Mouse (Mus musculus): Measurements from ENCODE around the gene Ece1. TPM values are rescaled to one million over a fixed set of nuclear protein-coding genes. Genes with fewer than 3 reads are reported as not detected.

Ece1 gene
- polyA plus RNA-seq (2014; fragmentation: Illumina TruSeq; extraction: RNeasy Lipid Tissue Mini Kit (QIAGEN cat#74804); ENCODE audit: insufficient read depth, low read depth, low replicate concordance): 87.1 TPM

DNA sequence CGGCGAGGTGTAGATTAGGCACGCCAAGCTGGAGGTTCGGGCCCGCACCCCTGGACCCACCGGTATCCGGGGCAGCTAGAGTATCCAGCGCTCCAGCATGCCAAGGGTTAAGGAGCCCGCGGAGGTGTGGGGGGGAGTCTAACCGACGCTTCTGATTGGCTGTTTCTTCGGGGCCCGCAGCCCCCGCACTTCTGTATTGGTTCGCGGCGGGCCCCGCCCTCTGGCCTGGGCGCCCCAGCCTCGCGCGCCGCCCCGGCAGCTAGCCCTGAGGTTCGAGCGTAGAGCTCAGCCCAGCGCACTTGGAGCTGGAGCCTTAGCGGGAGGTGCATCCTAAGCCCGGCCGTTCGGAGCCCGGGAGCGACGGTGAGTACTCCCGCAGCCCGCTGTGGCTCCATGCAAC is at the start of gene Ece1:
Gene Ece1, plus strand, starts transcription at position 219 of the 400 bp plus-strand sequence.

DNA sequence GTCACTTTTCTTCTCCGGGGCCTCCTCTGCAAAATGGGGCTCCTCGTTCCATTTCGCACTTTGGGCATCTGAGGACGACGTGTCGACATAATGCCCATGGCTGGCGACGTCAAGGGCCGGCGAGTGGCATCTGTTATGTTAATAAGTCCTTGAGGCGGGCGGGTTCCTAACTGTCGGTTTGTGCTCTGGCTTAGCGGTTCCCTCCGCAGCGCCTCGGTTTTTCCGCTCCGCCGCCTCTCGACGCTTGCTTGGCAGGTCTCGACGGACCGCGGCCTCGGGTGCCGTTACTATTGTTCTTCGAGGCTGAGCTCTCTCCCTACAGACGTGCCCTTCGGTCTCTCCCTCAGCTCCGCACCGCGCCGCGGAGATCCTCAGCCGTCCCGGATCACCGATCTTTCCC is 130.9 kb downstream of the Ece1 start, which contains the start of gene Eif4g3:
Gene Eif4g3, plus strand, starts transcription at position 133 of the 400 bp plus-strand sequence.

Other genes with a start within 250 kb of the Ece1 start
- gene Rap1gap, start 197.5 kb upstream of the Ece1 start, polyA plus RNA-seq (2014; fragmentation: Illumina TruSeq; extraction: RNeasy Lipid Tissue Mini Kit (QIAGEN cat#74804); ENCODE audit: insufficient read depth, low read depth, low replicate concordance): 19.5 TPM
- 2.0 TPM for gene Alpl, start 65.9 kb upstream of the Ece1 start, polyA plus RNA-seq (2014; fragmentation: Illumina TruSeq; extraction: RNeasy Lipid Tissue Mini Kit (QIAGEN cat#74804); ENCODE audit: insufficient read depth, low read depth, low replicate concordance)
- gene Eif4g3, start 130.8 kb downstream of the Ece1 start, polyA plus RNA-seq (2014; fragmentation: Illumina TruSeq; extraction: RNeasy Lipid Tissue Mini Kit (QIAGEN cat#74804); ENCODE audit: insufficient read depth, low read depth, low replicate concordance): 20.2 TPM